Mouse (Mus musculus) spleen, postnatal 36 days (tissue): ENCODE measurements around the gene 2010111I01Rik.

Experiments used
- DNase-seq, 2 experiments: peaks; one replicate each; pipeline ENCODE4 v3.0.0; 2022; ENCODE audit warnings: low spot score in 2 of 2, mixed read lengths in 1 of 2

2010111I01Rik gene

GRCm38 (mm10) chr13:63152498-63152897 lies 187.8 kb downstream of the 2010111I01Rik start:
- no peak for DNase-seq

DNA sequence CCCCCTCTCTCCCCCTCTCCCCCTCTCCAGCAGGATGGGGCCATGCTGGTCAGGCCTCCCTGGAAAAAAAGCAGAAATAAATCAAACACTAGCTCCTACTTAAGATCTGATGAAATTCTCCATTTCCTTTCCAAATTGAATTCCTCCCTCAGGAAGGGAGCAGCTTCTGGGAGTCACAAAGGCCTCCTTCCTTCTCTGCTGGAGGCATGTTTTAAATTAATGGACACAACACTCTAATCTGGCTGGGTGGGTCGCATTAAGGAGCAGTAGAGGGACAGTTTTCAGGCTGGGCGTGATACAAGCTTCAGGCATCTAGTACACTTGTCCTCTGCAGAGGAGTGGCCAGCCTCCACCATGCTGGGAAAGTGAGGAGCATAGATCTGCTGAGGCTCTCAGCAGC lies 188.7 kb downstream of the 2010111I01Rik start:
- no peak for DNase-seq

DNA sequence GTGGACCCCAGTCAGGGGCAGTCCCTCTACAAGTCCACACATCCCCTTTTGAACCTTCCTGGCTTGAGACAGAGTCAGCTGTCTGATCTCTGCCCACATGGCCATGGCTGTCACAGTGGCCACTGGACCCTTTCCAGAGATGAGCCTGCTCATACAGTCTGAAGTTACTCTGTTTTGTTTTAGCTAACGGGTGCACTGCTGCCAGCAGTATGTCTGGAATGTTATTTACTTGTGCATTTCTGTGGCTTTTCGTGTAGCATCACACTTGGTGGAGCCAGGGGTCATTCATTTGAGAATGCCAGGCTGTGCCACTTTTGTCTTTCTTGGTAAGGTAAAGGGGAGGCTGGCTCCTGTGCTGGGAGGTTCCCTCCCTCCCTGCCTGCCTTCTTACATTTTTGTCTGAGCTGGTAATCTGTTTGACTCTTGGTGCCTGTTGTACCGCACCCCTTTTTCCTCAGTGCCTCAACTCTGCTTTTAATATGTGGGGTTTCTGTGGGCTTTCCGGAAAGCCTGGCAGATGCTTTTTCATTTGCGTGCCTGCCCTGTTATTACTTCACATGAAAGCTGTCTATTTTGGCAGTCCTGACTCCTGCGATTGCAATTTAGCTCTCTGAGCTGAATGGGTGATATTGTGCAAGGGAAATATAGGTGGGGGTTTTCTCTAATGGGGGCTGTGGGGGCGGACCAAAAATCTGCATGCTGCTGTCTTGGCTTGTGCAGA lies 190.3 kb downstream of the 2010111I01Rik start:
- DNase-seq: no peak

DNA sequence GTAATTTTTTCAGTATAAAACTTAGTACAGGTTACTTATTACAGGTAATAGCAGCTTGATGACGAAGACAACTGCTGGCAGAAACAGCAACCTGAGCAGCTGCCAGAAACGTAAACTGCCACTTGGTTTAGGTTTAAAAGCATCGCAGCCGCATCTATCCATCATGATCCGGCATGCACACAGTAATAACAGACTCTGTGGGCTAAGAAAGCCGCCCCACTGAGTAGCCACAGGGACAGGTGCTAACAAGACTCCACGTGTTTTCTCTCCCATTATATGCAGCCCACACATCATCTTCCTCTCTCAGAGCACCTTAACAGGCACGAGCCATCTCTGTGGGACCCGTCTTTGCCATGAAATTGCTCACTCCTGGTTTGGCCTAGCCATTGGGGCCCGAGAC lies 191.6 kb downstream of the 2010111I01Rik start:
- DNase-seq: no peak

GRCm38 (mm10) chr13:63170282-63171073 lies 205.8 kb downstream of the 2010111I01Rik start:
- no peak for DNase-seq

DNA sequence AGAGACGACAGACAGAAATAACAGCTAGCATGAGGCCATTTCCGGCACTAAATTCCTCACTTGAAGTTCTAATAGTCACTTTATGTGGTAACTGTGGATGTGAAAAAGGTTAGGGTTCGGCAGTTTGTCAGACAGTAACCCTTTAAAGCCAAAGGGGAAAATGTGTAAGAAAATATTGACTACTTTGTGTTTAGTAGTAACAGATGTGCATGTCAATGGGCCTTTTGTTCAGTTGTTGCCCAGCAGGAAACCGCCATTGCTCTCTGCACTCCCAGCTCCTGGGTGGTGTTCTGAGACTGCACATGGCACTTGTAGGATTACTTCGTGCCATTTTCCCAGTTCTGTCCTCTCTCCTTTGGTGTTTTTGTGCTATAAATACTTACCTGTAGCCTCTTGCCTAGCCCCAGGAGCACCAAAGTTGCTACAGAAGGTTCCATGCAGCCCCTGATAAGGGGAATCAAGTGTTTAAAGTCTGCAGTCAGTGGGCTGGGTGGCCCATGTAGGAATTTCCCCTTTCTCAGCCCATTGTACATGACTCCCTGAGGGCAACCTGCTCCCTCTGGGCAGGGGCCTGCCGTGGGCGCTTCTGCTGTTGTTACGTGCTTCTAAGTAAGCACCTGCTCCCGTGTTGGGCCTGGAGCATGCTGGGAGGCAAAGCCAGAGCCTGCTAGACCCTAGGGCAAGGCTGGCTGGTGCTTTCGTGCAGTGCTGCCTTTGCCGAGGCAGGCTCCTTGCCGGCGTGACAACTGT lies 206.8 kb downstream of the 2010111I01Rik start:
- no peak for DNase-seq

DNA sequence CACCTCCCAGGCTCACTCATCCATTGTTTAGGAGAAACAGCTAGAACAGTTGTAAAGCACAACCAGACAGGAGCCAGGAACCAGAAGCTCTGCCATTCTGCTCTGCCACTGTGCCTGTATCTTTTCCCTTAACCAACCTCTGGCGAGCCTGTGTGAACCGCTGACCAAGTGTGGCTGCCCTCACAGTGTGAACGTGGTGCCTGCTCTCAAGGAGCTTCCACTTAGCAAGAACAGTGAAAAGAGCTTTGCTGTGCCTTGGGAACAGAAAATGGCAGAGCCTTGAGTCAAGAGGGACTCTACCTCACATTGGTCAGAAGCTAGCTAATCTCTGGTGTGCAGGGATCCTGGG lies 207.4 kb downstream of the 2010111I01Rik start:
- DNase-seq: no peak

GRCm38 (mm10) chr13:63174252-63175020 lies 209.7 kb downstream of the 2010111I01Rik start:
- no peak for DNase-seq

- DNase-seq: no peak
Measured at GRCm38 (mm10) chr13:63176131-63176530, 211.4 kb downstream of the 2010111I01Rik start.

DNA sequence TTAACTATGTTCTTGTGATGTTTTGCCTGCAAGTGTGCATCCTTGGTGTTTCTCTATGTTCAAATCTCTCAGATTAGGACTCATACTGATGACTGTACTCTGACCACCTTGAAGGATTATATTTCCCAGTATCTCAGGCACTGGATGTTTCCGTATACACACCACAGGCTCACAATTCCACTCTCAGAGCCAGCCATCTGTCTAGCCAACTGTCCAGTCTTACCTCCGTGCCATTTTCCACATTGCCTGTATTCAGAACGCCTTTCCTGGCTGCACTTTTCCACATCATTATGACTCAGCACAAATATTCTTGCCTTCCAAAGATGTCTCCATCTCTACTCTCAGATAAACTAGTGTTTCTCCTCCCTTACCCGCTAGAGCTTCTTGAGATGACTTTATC lies 212.5 kb downstream of the 2010111I01Rik start:
- no peak for DNase-seq

GRCm38 (mm10) chr13:63180641-63181235 lies 216.0 kb downstream of the 2010111I01Rik start:
- no peak for DNase-seq

DNA sequence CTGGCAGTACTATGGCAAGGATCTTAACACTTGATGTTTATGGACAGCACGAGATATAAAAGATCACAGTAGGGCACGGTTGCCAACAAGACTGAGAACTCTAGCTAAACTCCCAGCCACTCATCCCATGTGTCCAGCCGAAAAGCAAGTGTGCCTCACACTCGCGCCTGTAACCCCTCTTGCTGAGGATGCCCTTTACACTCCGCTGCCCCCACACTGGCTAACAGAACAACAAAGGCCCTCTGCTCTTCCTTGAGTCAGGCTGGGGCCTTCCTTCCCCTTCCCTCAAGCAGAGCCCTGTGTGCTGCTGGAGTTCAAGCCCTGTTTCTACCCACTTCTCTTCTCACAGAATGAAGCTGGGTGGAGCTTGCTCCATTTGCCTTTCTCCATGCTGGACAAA lies 220.3 kb downstream of the 2010111I01Rik start:
- peak; percentile 12 to 20 for DNase-seq

DNA sequence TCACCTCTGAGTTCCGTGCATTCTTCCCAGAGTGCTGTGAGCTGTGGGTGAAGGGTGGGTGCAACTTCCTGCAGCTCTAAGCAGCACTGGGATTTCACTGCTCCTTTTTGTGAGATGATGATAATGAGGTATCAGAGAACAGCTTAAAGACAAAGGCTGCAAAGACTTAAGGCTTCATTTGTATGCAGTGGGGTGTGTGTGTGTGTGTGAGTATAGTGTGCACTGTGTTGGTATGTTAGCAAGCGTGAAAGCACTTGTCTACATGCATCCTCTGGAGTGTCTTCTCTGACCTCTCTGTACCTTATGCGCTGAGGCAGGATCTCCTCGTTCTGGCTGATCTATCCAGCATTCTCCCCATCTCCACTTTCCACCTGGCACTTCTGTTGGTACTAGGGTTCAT lies 221.5 kb downstream of the 2010111I01Rik start:
- no peak for DNase-seq

- no peak for DNase-seq
Measured at GRCm38 (mm10) chr13:63186642-63187041, 221.9 kb downstream of the 2010111I01Rik start.

- DNase-seq: no peak
Measured at GRCm38 (mm10) chr13:63187145-63188143, 222.8 kb downstream of the 2010111I01Rik start.

GRCm38 (mm10) chr13:63188306-63188705 lies 223.6 kb downstream of the 2010111I01Rik start:
- no peak for DNase-seq

GRCm38 (mm10) chr13:63188811-63189210 lies 224.1 kb downstream of the 2010111I01Rik start:
- DNase-seq: no peak

GRCm38 (mm10) chr13:63193423-63193822 lies 228.7 kb downstream of the 2010111I01Rik start:
- DNase-seq: no peak

GRCm38 (mm10) chr13:63198038-63198437 lies 233.3 kb downstream of the 2010111I01Rik start:
- DNase-seq: no peak

DNA sequence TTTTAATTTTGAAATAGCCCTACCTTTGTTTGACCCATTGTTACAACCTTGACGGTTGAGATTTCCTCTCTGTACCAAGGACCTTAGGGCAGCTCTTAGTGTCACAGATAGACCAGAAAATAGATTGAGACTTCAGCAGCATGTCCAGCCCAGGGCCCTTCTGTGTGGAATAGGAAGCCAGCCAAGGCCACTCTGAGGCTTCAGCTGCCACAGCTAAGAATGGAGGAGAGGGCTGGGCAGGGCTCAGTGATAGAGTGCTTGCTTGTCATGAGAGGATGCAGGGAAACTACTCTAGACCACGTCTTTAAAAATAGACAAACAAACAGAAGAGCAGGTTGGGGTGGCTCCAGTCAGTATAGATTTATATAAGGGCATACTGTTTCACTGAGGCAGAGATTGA lies 234.9 kb downstream of the 2010111I01Rik start:
- no peak for DNase-seq
